Mouse (Mus musculus) hindbrain, embryonic 12.5 days (tissue): ENCODE measurements around the gene Sept9. TPM values are rescaled to one million over a fixed set of nuclear protein-coding genes. Genes with fewer than 3 reads are reported as not detected.

Experiments
- ATAC-seq: fragments of 200-750 bp; cut with Nextera tagmentation; 2 replicates; pipeline ENCODE4 v1.8.0; 2017; ENCODE audit warnings: moderate TSS enrichment; ENCODE audit not compliant: low FRiP score
- H3K27ac ChIP-seq: fragments of 300-500 bp; sonication (generic); 2 replicates; pipeline ENCODE4 v1.5.1; 2016; ENCODE audit warnings: mild to moderate bottlenecking
- H3K27me3 ChIP-seq: fragments of 300-500 bp; sonication (generic); 2 replicates; pipeline ENCODE4 v1.6.1; 2016; ENCODE audit warnings: mild to moderate bottlenecking
- H3K36me3 ChIP-seq: fragments of 300-500 bp; sonication (generic); 2 replicates; pipeline ENCODE4 v1.6.1; 2016; ENCODE audit warnings: mild to moderate bottlenecking
- H3K4me1 ChIP-seq: fragments of 300-500 bp; sonication (generic); 2 replicates; pipeline ENCODE4 v1.6.1; 2016
- H3K4me2 ChIP-seq: fragments of 300-500 bp; sonication (generic); replicated peaks from 2 replicates; pipeline ENCODE4 v1.6.1; 2016; ENCODE audit warnings: mild to moderate bottlenecking
- H3K4me3 ChIP-seq: fragments of 300-500 bp; sonication (generic); 2 replicates; pipeline ENCODE4 v1.5.1; 2016; ENCODE audit warnings: mild to moderate bottlenecking
- H3K9ac ChIP-seq: fragments of 300-500 bp; sonication (generic); 2 replicates; pipeline ENCODE4 v1.6.1; 2016; ENCODE audit warnings: mild to moderate bottlenecking, moderate library complexity
- H3K9me3 ChIP-seq: fragments of 300-500 bp; sonication (generic); replicated peaks from 2 replicates; pipeline ENCODE4 v1.6.1; 2016; ENCODE audit warnings: mild to moderate bottlenecking
- WGBS: fragments of 180-500 bp; shearing (Covaris S2); methylation state at CpG from one replicate; pipeline ENCODE4 v1.1.7; 2016; 5-methylcytosine and 5-hydroxymethylcytosine counted together
- polyA plus RNA-seq: library from polyadenylated mRNA; unstranded; fragments of >200 nt; fragmentation: Nextera tagmentation; extraction: Ambion mirVana; gene quantifications from 2 replicates; pipeline ENCODE4 v1.2.1, GENCODE M21; 2016

Sept9 gene
- polyA plus RNA-seq, 1 experiment from 2014 or later = 165 TPM

GRCm38 (mm10) chr11:117225531-117226213, 26.2 kb downstream of the Sept9 start:
- no peaks in the 10 kb centered on the region for H3K36me3 ChIP-seq
- H3K27me3 ChIP-seq = no peaks in the 10 kb centered on the region
- peaks cover 2% of the 10 kb centered on the region; the same call in 1 of the 2 replicates for H3K4me1 ChIP-seq
- H3K27ac ChIP-seq = no peak overlapping the region
- no peak for ATAC-seq
- no peaks in the 10 kb centered on the region for H3K9me3 ChIP-seq
- H3K9ac ChIP-seq = no peak overlapping the region
- no peak overlapping the region for H3K4me3 ChIP-seq
- H3K4me2 ChIP-seq = no peak overlapping the region
- 83% methylated on average over 15 of the region's 15 CpGs for WGBS

GRCm38 (mm10) chr11:117226214-117226535, 26.7 kb downstream of the Sept9 start:
- Histone ChIP-seq H3K9ac (no peak overlapping the region), H3K4me2 (no peak overlapping the region), H3K27ac (no peak overlapping the region), H3K36me3 (no peaks in the 10 kb centered on the region), H3K4me1 (no peaks in the 10 kb centered on the region; the same call in 1 of the 2 replicates), H3K4me3 (no peak overlapping the region), H3K9me3 (no peaks in the 10 kb centered on the region), H3K27me3 (no peaks in the 10 kb centered on the region)
- no peak for ATAC-seq
- WGBS = 85% methylated on average over 5 of the region's 5 CpGs

GRCm38 (mm10) chr11:117228139-117228538, 28.7 kb downstream of the Sept9 start:
- no peak overlapping the region for H3K9ac ChIP-seq
- H3K27ac ChIP-seq = no peak overlapping the region
- H3K4me3 ChIP-seq = no peak overlapping the region
- H3K36me3 ChIP-seq = no peaks in the 10 kb centered on the region
- no peak overlapping the region for H3K4me2 ChIP-seq
- WGBS = 61% methylated on average over 10 of the region's 10 CpGs
- H3K4me1 ChIP-seq = peaks cover 14% of the 10 kb centered on the region
- no peaks in the 10 kb centered on the region for H3K27me3 ChIP-seq
- no peak for ATAC-seq
- H3K9me3 ChIP-seq = no peaks in the 10 kb centered on the region

- H3K9me3 ChIP-seq = no peaks in the 10 kb centered on the region
- H3K27me3 ChIP-seq = no peaks in the 10 kb centered on the region; the same call in 1 of the 2 replicates
- peak overlapping the region; percentile 44; the same call in 1 of the 2 replicates for H3K4me2 ChIP-seq
- H3K36me3 ChIP-seq = no peaks in the 10 kb centered on the region
- H3K27ac ChIP-seq = peak overlapping the region; percentile 30; the same call in 1 of the 2 replicates
- ATAC-seq = no peak
- no peak overlapping the region for H3K9ac ChIP-seq
- peaks cover 34% of the 10 kb centered on the region for H3K4me1 ChIP-seq
- WGBS = 64% methylated on average over 11 of the region's 11 CpGs
- H3K4me3 ChIP-seq = no peak overlapping the region
Observed at GRCm38 (mm10) chr11:117231551-117231950, 32.1 kb downstream of the Sept9 start.

- H3K36me3 ChIP-seq = no peaks in the 10 kb centered on the region
- H3K4me2 ChIP-seq = peak overlapping the region; percentile 44
- WGBS = 22% methylated on average over 19 of the region's 19 CpGs
- no peaks in the 10 kb centered on the region for H3K9me3 ChIP-seq
- H3K9ac ChIP-seq = peak overlapping the region; percentile 38; the same call in 1 of the 2 replicates
- no peaks in the 10 kb centered on the region; the same call in 1 of the 2 replicates for H3K27me3 ChIP-seq
- peak overlapping the region; percentile 30; the same call in 1 of the 2 replicates for H3K27ac ChIP-seq
- no peak for ATAC-seq
- H3K4me3 ChIP-seq = peak overlapping the region; percentile 6; the same call in 1 of the 2 replicates
- peaks cover 34% of the 10 kb centered on the region for H3K4me1 ChIP-seq
Observed at GRCm38 (mm10) chr11:117232032-117232431, 32.6 kb downstream of the Sept9 start.

- Histone ChIP-seq H3K9ac (0 out of 2 replicates have a peak overlapping the region, but pooled peaks have one; percentile 19), H3K27ac (no peak overlapping the region), H3K9me3 (no peaks in the 10 kb centered on the region), H3K4me3 (no peak overlapping the region), H3K36me3 (no peaks in the 10 kb centered on the region), H3K4me1 (peaks cover 34% of the 10 kb centered on the region), H3K27me3 (no peaks in the 10 kb centered on the region; the same call in 1 of the 2 replicates), H3K4me2 (peak overlapping the region; percentile 27)
- 48% methylated on average over 10 of the region's 10 CpGs for WGBS
- no peak for ATAC-seq
Observed at GRCm38 (mm10) chr11:117232886-117233458, 33.5 kb downstream of the Sept9 start.

GRCm38 (mm10) chr11:117233818-117234217, 34.4 kb downstream of the Sept9 start:
- Histone ChIP-seq H3K4me1 (peaks cover 39% of the 10 kb centered on the region), H3K27me3 (no peaks in the 10 kb centered on the region; the same call in 1 of the 2 replicates), H3K4me2 (peak overlapping the region; percentile 27; the same call in 1 of the 2 replicates), H3K27ac (no peak overlapping the region), H3K9ac (peak overlapping the region; percentile 8; the same call in 1 of the 2 replicates), H3K9me3 (no peaks in the 10 kb centered on the region), H3K4me3 (no peak overlapping the region), H3K36me3 (no peaks in the 10 kb centered on the region)
- ATAC-seq = no peak
- WGBS = 72% methylated on average over 8 of the region's 8 CpGs

GRCm38 (mm10) chr11:117235086-117235897, 35.8 kb downstream of the Sept9 start:
- no peaks in the 10 kb centered on the region for H3K9me3 ChIP-seq
- no peak overlapping the region for H3K4me2 ChIP-seq
- ATAC-seq = no peak
- H3K4me3 ChIP-seq = no peak overlapping the region
- no peaks in the 10 kb centered on the region for H3K36me3 ChIP-seq
- peaks cover 39% of the 10 kb centered on the region for H3K4me1 ChIP-seq
- H3K27me3 ChIP-seq = no peaks in the 10 kb centered on the region; the same call in none of the 2 replicates
- peak overlapping the region; percentile 6; the same call in 1 of the 2 replicates for H3K27ac ChIP-seq
- 52% methylated on average over 12 of the region's 12 CpGs for WGBS
- H3K9ac ChIP-seq = no peak overlapping the region

GRCm38 (mm10) chr11:117235898-117236459, 36.5 kb downstream of the Sept9 start:
- WGBS = 20% methylated on average over 9 of the region's 9 CpGs
- H3K9ac ChIP-seq = no peak overlapping the region
- H3K9me3 ChIP-seq = no peaks in the 10 kb centered on the region
- H3K27ac ChIP-seq = peak overlapping the region; percentile 6; the same call in 1 of the 2 replicates
- no peak overlapping the region for H3K4me3 ChIP-seq
- H3K27me3 ChIP-seq = no peaks in the 10 kb centered on the region; the same call in none of the 2 replicates
- ATAC-seq = no peak
- H3K4me2 ChIP-seq = no peak overlapping the region
- no peaks in the 10 kb centered on the region for H3K36me3 ChIP-seq
- peaks cover 39% of the 10 kb centered on the region for H3K4me1 ChIP-seq

GRCm38 (mm10) chr11:117238169-117238568, 38.7 kb downstream of the Sept9 start:
- no peaks in the 10 kb centered on the region for H3K9me3 ChIP-seq
- 3% methylated on average over 4 of the region's 4 CpGs for WGBS
- peak; percentile 43 for ATAC-seq

GRCm38 (mm10) chr11:117239617-117240016, 40.2 kb downstream of the Sept9 start:
- Histone ChIP-seq H3K9ac (no peak overlapping the region), H3K4me1 (peaks cover 16% of the 10 kb centered on the region), H3K27me3 (no peaks in the 10 kb centered on the region; the same call in 1 of the 2 replicates), H3K4me2 (no peak overlapping the region), H3K27ac (no peak overlapping the region), H3K36me3 (no peaks in the 10 kb centered on the region), H3K9me3 (no peaks in the 10 kb centered on the region), H3K4me3 (no peak overlapping the region)
- ATAC-seq = no peak
- WGBS = 80% methylated on average over 6 of the region's 6 CpGs

More at GRCm38 (mm10) chr11:117238169-117238568, 38.7 kb downstream of the Sept9 start:
- peaks cover 25% of the 10 kb centered on the region for H3K4me1 ChIP-seq
- no peak overlapping the region for H3K27ac ChIP-seq
- no peaks in the 10 kb centered on the region for H3K36me3 ChIP-seq
- H3K4me3 ChIP-seq = no peak overlapping the region
- H3K4me2 ChIP-seq = no peak overlapping the region
- no peak overlapping the region for H3K9ac ChIP-seq
- no peaks in the 10 kb centered on the region; the same call in none of the 2 replicates for H3K27me3 ChIP-seq
